Mouse (Mus musculus): ENCODE results near the gene Dync2h1. TPM values are rescaled to one million over a fixed set of nuclear protein-coding genes. Genes with fewer than 3 reads are reported as not detected.

The Dync2h1 gene
- polyA plus RNA-seq (2017; shearing (Covaris generic)), result 9.0 TPM

DNA sequence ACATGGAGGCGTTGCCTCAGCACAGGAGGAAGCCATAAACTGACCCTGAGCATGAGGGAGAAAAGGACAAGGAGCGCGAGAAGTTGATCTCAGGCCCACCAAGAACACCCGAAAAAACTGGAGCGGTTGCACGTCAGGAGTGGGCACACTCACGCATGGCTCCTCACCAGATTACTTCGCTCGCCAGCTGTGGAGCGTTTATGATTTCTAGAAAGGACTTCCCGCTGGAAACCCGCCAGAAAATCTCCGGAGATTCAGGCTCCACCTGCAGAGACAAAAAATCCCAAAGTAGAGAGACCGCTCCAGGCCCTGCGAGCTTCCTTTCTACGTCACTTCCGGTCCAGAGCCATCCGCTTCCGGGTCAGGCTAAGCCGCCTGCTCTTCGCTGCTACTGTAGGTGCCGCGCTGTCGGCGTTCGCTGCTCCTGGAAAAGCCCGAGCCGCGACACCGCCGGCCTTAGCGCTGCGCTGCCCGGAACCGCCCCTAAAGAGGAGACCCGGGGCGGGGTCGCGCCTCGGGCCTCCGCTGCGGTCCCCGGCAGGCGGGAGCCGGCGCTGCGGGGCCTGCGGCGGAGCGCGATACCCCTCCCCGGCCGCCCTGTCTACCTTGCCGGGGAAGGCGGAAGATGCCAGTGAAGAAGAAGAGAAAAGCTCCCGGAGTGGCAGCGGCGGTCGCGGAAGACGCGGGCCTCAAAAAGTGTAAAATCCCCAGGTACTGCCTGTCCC lies at the start of gene Dync2h1, which contains the start of gene Dcun1d5:
TSS of gene Dync2h1 (minus strand) at position 275 of the 725 bp plus-strand sequence.
TSS of gene Dcun1d5 (plus strand) at position 349 of the 725 bp plus-strand sequence.

Other genes with a start within 250 kb of the Dync2h1 start
- 36.8 TPM for gene Dcun1d5, start 74 bp upstream of the Dync2h1 start, polyA plus RNA-seq (2017; shearing (Covaris generic))
- gene Mmp13, start 88.1 kb upstream of the Dync2h1 start, polyA plus RNA-seq (2017; shearing (Covaris generic)), result 0.13 TPM
- gene Mmp12, start 159.9 kb upstream of the Dync2h1 start, polyA plus RNA-seq (2017; shearing (Covaris generic)), result not detected
- gene Mmp1b, start 203.6 kb upstream of the Dync2h1 start, polyA plus RNA-seq (2017; shearing (Covaris generic)), result not detected

All from activated CD4-positive, CD25-positive, alpha-beta regulatory T cell, adult 9 weeks (primary cell).